Mouse (Mus musculus): ENCODE measurements at regions not wholly inside any gene's neighbourhood (a gene's known extent, or its start where the extent isn't known, plus 50 kb on each side); places are given as distances from the start of the nearest gene placed in this dataset.
"Not testable (repeated sequence)": the region's sequence is repeated elsewhere in the genome, so short reads cannot be mapped to it uniquely, and the experiment has no call there.

DNA sequence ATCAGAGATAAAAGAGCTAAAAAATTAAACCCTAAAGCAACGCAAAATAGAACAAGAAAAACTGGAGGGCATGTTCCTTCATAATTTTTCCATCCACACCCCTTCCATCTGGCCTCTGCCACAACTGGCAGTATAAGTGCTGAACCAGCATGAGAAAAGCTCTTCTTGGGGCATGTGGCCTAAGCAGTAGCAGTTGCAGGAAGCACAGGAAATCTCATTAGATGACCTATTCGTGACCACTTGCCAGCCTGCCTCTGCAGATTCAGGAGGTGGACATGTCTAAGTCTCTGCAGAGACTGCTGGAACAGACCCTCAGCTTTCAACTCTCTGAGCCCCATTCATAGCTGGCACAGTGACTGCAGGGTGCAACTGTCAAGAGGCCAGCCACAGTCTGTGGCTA lies 116.5 kb upstream of the Teddm2 start:
- no peak for DNase-seq (ENCODE audit: low spot score in 2 of 2)

GRCm38 (mm10) chr1:154018241-154018640 lies 118.2 kb upstream of the Teddm2 start:
- DNase-seq (ENCODE audit: low spot score in 2 of 2): no peak

DNA sequence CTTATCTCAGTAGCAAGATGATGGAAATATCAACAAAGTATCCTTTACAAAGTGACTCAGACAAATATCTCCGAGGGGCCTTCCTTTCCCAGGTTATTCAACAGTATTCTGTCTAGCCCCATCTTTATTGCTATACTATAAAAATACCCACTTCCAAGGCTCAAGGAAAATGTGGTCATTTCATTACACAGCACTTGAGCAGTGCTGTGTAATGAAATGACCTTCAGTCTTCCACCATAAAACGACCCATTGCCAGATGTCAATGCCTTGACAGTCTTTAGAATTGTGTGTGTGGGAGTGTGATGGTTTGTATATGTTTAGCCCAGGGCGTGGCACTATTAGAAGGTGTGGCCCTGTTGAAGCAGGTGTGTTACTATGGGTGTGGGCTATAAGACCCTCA lies 124.3 kb upstream of the Teddm2 start:
- DNase-seq (ENCODE audit: low spot score in 2 of 2): no peak

- DNase-seq (ENCODE audit: low spot score in 2 of 2): no peak
These were observed 127.3 kb upstream of the Teddm2 start for GRCm38 (mm10) chr1:154027303-154027702.

DNA sequence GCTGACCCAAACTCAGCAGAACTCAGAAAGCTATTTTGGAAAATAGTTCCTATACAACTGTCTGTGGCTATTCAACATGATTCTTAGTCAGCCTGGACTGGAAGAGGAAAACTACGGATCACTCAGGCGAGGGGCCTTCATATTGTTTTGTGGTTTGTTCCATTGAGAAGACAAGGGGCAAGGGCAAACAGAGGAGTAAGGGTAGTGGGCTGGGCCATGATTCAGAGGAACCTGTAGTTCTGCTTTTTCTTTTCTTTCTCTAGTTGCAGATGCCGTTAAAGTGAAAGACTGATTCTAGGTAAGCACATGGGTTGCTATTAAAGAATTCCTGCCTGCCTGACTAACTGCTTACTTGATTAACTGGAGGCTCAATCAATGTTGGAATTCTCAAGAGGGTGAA lies 129.8 kb upstream of the Teddm2 start:
- DNase-seq (ENCODE audit: low spot score in 2 of 2): no peak

GRCm38 (mm10) chr1:154032669-154033099 lies 132.7 kb upstream of the Teddm2 start:
- peak; percentile 76 to 87 for DNase-seq (ENCODE audit: low spot score in 2 of 2)

DNA sequence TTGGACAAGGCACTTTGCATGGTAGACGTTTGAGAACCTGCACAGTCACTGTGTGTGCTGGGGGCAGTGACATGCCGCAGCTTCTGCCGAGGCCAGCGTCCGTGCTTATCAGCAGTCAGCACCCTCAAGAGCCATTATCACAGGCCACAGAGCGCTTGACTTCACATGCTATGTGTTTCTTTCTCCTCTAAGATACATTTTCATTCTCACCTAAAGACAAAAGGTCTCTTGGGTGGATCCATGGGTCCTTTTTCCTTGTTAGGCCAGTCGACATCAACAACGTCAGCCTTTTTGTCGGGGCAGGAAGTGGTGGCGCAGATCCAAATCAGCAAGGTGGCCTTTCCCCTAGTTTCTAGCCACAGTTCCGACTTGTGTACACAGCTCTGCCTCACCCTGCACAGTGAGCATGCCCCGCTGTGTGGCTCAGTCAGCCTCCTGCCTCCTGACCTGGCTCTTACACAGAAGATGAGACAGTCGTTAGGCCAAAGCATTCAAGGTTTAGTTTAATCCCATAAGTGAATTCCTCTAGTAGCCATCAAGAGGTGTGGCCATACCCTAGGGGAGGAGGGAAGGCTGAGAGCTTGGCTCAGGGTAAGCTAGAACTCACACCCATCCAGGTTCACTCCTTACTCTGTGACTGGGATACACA lies 134.1 kb upstream of the Teddm2 start:
- peak in 1 of 2 experiments; percentile 7 for DNase-seq (ENCODE audit: low spot score in 2 of 2)

DNA sequence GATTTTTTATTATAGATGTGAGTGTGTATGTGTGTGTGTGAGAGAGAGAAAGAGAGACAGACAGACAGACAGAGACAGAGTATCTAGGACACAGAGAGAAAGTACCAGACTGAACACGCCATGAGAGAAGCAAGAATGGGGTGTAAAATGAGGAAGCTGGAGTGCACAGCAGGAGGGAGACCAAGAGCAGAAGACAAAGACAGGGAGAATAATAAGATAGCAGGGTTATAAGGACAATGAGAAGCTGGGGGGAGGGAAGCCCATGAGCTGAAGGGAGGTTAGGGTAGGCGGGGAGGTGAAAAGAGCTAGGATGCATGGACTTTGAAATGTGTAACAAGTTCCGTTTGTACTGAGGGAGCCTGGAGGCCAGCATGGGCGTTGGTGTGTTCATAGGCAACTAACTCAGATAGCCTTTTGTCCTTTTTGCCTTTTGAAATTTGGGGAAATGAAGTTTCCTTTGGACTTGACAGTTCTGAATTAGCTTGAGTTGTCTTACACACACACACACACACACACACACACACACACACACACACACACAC lies 136.8 kb upstream of the Teddm2 start:
- DNase-seq (ENCODE audit: low spot score in 2 of 2): no peak

- DNase-seq (ENCODE audit: low spot score in 2 of 2): no peak
These were observed 138.2 kb upstream of the Teddm2 start for GRCm38 (mm10) chr1:154038241-154038640.

DNA sequence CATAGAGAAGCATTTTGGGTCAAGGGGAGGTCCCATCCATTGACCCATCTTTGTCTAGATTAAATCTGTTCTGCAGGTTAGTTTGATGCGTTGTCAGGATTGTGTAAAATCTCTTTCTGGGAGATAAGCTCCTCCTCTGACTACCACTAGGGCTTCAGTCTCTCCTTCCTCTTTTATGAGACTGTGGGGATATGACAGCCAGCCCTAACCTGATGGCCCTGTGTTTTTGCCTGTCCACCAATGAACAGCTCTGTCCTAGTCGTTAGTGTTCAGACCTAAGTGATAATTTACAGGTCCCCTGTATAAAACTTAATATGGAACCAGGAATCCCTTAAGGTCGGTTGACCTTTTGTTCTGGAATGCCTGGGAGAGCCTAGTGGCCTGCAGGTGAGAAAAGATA lies 140.9 kb upstream of the Teddm2 start:
- DNase-seq (ENCODE audit: low spot score in 2 of 2): no peak

GRCm38 (mm10) chr1:154042956-154043355 lies 142.9 kb upstream of the Teddm2 start:
- no peak for DNase-seq (ENCODE audit: low spot score in 2 of 2)

GRCm38 (mm10) chr1:154044712-154045111 lies 144.7 kb upstream of the Teddm2 start:
- peak; percentile 8 to 12 for DNase-seq (ENCODE audit: low spot score in 2 of 2)

GRCm38 (mm10) chr1:154045951-154046350 lies 145.9 kb upstream of the Teddm2 start:
- DNase-seq (ENCODE audit: low spot score in 2 of 2): no peak

DNA sequence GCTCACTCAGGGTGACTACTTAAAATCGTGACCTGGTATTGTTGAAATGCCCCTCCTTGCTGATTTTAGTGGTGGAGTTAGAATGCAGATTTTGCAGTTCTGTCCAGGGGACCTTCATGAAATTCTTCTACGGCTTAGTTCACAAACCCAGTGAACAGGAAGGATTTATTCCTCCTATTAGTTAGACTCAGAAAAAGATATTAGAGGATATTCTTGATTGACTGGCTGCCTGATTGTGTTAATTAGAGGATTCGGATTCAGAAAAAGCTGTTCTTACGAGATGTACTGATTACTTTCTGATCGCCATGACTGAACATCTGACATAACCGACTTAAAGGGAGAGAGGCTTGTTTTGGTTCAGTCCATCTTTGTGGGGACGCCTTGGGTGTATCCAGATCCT lies 147.3 kb upstream of the Zfp648 start:
- no peak for DNase-seq (ENCODE audit: low spot score in 2 of 2)

DNA sequence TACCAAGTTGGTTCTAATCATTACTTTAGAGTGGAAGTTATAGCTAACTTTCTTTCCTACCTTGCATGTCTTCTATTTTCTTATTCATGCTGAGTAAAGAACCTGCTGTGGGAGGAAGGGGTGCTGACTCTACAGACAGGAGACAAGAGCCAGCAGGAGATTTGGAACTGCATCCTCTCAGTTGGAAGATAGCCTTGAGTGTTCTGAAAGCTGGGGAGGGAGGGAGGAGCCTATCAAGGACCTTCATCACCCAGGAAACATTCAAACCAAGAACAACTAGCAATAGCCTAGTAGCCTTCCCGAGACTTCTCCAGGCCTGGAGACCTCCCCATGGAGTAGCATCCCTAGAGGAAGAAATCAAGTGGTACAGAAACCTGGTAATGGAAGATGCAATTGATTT lies 146.1 kb upstream of the Zfp648 start:
- no peak for DNase-seq (ENCODE audit: low spot score in 2 of 2)

DNA sequence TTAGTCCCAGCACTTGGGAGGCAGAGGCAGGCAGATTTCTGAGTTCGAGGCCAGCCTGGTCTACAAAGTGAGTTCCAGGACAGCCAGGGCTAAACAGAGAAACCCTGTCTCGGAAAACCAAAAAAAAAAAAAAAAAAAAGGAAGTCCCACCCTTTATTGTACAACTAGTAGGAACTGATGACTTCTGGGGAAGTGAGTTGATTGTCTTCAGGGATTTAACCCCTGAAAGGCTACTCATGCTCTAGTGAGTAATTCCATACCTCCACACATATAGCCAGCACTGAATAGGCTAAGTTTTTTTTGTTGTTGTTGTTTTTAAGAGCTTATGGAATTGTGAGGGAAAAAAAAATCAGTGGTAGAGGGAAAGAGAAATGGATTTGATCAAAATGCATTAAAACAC lies 139.6 kb upstream of the Zfp648 start:
- DNase-seq (ENCODE audit: low spot score in 2 of 2): not testable (repeated sequence)

DNA sequence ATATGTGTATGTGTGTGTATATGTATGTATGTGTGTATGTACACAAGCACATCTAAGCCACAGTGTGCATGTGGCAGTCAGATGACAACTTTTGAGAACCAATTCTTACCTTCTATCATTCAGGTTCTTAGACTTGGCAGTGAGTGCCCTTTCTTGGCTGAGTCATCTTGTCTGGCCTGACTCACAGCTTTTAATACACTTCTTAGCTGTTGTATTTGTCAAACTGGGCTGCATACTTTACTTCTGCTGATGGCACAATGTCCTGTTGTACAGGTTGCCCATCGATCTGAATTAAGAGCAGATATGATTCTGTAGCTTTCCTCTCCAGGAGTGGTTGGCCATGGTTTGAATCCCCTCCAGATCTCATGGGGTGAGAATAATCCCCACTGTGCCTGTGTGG lies 139.1 kb upstream of the Zfp648 start:
- no peak for DNase-seq (ENCODE audit: low spot score in 2 of 2)

GRCm38 (mm10) chr1:154062666-154063065 lies 138.3 kb upstream of the Zfp648 start:
- no peak for DNase-seq (ENCODE audit: low spot score in 2 of 2)

DNA sequence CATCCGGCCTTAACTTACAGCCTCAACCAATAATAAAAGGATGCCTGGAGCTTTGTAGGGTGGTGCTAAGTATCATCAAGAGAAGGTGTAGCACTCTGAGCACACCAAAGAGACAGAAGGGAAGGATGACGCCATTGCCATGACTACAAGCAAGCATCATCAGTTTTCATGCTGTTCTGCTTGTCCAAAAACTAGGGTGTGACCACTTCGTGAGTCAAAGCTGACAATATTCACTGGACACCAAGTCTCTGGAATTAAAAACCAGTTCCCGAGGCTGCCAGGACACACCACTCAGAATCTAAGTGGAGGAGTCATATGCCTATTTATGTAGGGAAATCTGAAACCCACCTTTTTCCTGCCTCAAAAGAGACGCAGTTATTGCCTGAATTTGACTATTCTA lies 136.4 kb upstream of the Zfp648 start:
- DNase-seq (ENCODE audit: low spot score in 2 of 2): no peak

DNA sequence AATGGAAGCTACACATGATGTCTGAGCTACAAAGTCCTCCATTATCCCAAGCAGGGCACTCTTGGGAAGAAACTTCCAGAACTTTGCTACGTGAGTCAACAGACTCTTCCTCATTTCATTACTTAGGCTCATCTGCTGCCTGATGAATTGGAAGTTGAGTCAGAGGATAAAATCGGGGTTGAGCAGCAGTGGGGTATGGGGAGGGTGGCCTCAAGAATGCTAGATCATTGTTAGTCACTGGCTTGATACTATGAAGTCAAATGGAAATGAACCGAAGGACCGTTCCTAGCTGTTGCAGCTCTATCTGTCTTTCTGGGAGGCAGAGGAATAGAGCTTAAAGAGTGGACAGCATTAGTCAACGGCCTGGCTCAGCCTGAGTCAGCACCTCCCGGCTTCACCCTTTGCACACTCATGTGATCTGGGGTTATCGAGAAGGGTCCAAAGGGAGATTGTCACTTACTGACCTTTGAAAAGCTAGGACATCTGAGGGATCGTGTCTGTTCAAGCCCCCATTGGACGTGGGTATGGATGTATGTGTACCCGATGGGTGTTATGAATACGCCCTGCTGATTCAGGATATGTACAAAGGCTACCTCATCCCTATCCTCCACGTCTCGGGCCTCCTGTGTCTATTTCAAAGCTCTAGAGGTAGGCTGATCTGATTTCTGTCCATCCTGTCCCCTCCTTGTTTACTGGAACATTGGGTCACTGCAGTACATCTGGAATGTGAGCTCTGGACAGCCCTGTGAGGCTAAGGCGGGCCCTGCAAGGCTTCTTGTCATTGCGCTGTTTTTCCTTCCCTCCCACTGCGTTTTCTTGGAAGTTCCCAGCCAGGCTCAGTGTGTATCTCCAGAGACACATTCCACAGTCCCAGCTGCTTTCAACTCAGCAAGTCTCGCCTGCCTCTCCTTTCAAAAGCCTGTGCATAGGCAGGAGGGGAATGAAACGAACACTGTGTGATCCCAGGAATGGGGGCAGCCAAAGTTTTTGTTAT lies 135.4 kb upstream of the Zfp648 start:
- DNase-seq (ENCODE audit: low spot score in 2 of 2): peak in 1 of 2 experiments; percentile 5

DNA sequence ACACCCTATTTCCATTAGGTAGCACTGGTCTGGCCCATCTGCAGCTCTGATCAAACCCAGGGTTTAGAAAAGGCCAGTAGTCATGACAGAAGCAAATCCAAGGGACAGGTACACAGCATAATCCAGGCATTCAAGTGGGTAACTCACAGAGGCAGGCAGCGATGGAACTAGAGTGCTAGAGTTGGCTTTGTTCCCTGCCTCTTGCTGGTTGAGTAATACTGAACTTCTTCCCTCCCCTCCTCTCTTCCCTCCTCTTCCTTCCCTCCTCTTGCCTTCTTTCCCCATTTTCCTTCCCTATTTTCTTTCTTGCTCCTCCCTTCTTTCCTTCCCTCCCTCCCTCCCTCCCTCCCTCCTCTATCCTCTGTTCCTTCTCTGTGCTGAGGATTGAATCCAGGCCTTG lies 133.1 kb upstream of the Zfp648 start:
- no peak for DNase-seq (ENCODE audit: low spot score in 2 of 2)

DNA sequence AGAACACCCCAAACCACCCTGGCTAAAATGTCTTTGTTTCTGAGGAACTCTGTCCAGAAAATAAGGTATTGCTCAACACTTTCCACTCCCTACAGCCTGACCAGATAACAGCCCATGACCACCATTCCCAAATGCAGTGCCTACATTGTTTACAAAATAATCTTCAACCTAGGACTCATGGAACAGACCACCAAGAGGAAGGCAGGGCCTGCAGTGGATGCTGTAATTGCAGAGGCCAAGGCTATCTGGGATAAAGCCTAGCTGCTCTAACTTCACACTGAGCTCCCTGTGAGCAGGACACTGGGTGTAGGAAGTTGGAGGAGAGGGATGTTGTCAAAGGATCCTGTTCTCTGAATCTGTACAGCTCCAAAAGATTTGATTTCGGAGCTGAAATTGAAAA lies 126.7 kb upstream of the Zfp648 start:
- no peak for DNase-seq (ENCODE audit: low spot score in 2 of 2)
